Mouse (Mus musculus): ENCODE data around the gene Mettl16.

- TF ChIP-seq CTCF (IDR thresholded peaks at IDR 0.05; ENCODE audit: low read depth), result no peak
- no peak for TF ChIP-seq EP300 (IDR thresholded peaks at IDR 0.05; ENCODE audit: low read depth)
Observed at GRCm38 (mm10) chr11:74876801-74877200, 106.2 kb downstream of the Mettl16 start.
